Comparison of ENCODE assay signal across 8 mouse cellular contexts in the genomic region with DNA sequence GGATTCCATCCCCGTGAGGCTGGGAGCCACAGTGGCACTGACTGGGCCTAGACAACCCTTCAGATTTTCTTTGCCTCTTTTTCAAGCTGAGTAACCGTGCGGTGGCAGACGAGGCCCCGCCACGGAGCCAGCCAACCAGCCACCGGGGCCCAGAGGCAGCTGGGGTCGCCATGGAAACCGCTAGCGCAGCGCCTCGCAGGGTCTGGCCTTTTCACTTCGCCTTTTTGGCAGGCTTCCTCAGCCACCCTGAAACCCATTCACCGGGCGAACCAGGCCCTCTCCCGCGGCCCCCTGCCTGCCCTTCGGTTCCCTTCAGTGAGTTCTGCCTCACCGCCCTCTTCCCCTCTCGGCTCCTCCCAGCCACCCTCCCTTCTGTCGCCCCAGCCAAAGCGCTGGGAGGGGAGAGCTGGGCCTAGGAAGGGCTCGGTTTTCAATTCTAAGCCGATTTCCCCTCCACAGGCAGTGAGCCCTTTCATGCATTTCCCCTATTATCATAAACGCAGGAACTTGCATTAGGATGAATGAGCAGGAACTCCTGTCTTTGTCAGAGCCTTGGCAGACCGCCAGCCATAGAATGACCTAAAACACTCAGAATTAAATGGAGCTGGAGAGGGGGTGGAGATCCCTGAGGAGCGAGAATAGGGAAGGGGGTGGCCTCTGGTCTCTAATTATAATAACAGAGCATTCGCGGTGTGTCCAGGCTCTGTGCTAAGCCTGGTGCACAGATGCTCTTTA.
DNase-seq lines count a peak whose midpoint lies in the region; ATAC-seq and TF ChIP-seq lines count a peak whose summit lies in the region.

No protein-coding gene starts in this region.

- under 1% methylated on average over 27 of the region's 29 CpGs for WGBS in embryonic facial prominence, embryonic 12.5 days
- 1% methylated on average over 29 of the region's 29 CpGs for WGBS in heart, adult 2 months
- WGBS in kidney, adult 2 months = under 1% methylated on average over 29 of the region's 29 CpGs
- WGBS in limb, embryonic 14.5 days = 1% methylated on average over 28 of the region's 29 CpGs
- under 1% methylated on average over 27 of the region's 29 CpGs for WGBS in midbrain, embryonic 15.5 days

- H3K79me2 ChIP-seq in heart, adult 2 months (replicated peaks; ENCODE audit: control insufficient read depth, insufficient read depth, low read length) = no peaks in the 10 kb centered on the region

- H3K27me3 ChIP-seq in embryonic facial prominence, embryonic 12.5 days = no peaks in the 10 kb centered on the region
- no peaks in the 10 kb centered on the region for H3K27me3 ChIP-seq in heart, adult 2 months (ENCODE audit: control insufficient read depth, insufficient read depth, low read length)
- no peaks in the 10 kb centered on the region for H3K27me3 ChIP-seq in kidney, adult 2 months (replicated peaks; ENCODE audit: control insufficient read depth, insufficient read depth, low read length)
- H3K27me3 ChIP-seq in limb, embryonic 14.5 days (ENCODE audit: control insufficient read depth, insufficient read depth, low read length) = no peaks in the 10 kb centered on the region
- no peaks in the 10 kb centered on the region for H3K27me3 ChIP-seq in midbrain, embryonic 15.5 days (replicated peaks)

- H3K9ac ChIP-seq in embryonic facial prominence, embryonic 12.5 days = peak overlapping the region; percentile 48; the same call in 1 of the 2 replicates
- peak overlapping the region; percentile 80 for H3K9ac ChIP-seq in heart, adult 2 months (ENCODE audit: low read depth, low read length)
- H3K9ac ChIP-seq in limb, embryonic 14.5 days (ENCODE audit: low read depth, low read length, severe bottlenecking) = peak overlapping the region; percentile 48
- peak overlapping the region; percentile 27 for H3K9ac ChIP-seq in midbrain, embryonic 15.5 days

- no peaks in the 10 kb centered on the region for H3K36me3 ChIP-seq in embryonic facial prominence, embryonic 12.5 days
- H3K36me3 ChIP-seq in heart, adult 2 months (ENCODE audit: control insufficient read depth, insufficient read depth, low read length) = peaks cover 7% of the 10 kb centered on the region
- H3K36me3 ChIP-seq in kidney, adult 2 months (ENCODE audit: control insufficient read depth, insufficient read depth, low read length) = no peaks in the 10 kb centered on the region
- H3K36me3 ChIP-seq in limb, embryonic 14.5 days (ENCODE audit: control insufficient read depth, insufficient read depth, low read length) = no peaks in the 10 kb centered on the region
- H3K36me3 ChIP-seq in midbrain, embryonic 15.5 days (replicated peaks) = no peaks in the 10 kb centered on the region

- peak; percentile 86 for TF ChIP-seq EP300 in heart, adult 2 months (IDR thresholded peaks at IDR 0.05; ENCODE audit: insufficient read depth, low read depth, low read length)

- peak overlapping the region; percentile 23; the same call in 1 of the 2 replicates for H3K4me3 ChIP-seq in embryonic facial prominence, embryonic 12.5 days
- H3K4me3 ChIP-seq in heart, adult 2 months = peak overlapping the region; percentile 47
- peak overlapping the region; percentile 10 for H3K4me3 ChIP-seq in kidney, adult 2 months (ENCODE audit: insufficient read depth, low read depth, low read length)
- peak overlapping the region; percentile 22 for H3K4me3 ChIP-seq in limb, embryonic 14.5 days (replicated peaks; ENCODE audit: low read length)
- H3K4me3 ChIP-seq in midbrain, embryonic 15.5 days = peak overlapping the region; percentile 13

- peak; percentile 90 for ATAC-seq in embryonic facial prominence, embryonic 12.5 days (ENCODE audit: insufficient number of reproducible peaks, insufficient read depth, low FRiP score, low TSS enrichment)
- peak; percentile 89 for ATAC-seq in limb, embryonic 14.5 days (ENCODE audit: low FRiP score, low read depth)
- peak; percentile 92 for ATAC-seq in midbrain, embryonic 15.5 days (replicated peaks)

- DNase-seq in 3134 (ENCODE audit: extremely low read depth, insufficient read length, low spot score) = peak; percentile 90
- peak; percentile 95 for DNase-seq in adrenal gland, postnatal 14 days
- DNase-seq in heart, adult 2 months = peak; percentile 91 to 94
- DNase-seq in kidney, adult 2 months = peak; percentile 98
- DNase-seq in limb, embryonic 14.5 days (ENCODE audit: low spot score) = peak; percentile 95
- peak; percentile 84 to 90 for DNase-seq in spleen, adult 18-20 months

- H3K4me1 ChIP-seq in embryonic facial prominence, embryonic 12.5 days = peaks cover 51% of the 10 kb centered on the region
- peaks cover 22% of the 10 kb centered on the region for H3K4me1 ChIP-seq in heart, adult 2 months (ENCODE audit: control insufficient read depth, insufficient read depth, low read length)
- peaks cover 33% of the 10 kb centered on the region for H3K4me1 ChIP-seq in kidney, adult 2 months (ENCODE audit: control insufficient read depth, insufficient read depth, low read length)
- peaks cover 40% of the 10 kb centered on the region for H3K4me1 ChIP-seq in limb, embryonic 14.5 days (ENCODE audit: control insufficient read depth, insufficient read depth, low read length)
- peaks cover 57% of the 10 kb centered on the region for H3K4me1 ChIP-seq in midbrain, embryonic 15.5 days

- H3K9me3 ChIP-seq in embryonic facial prominence, embryonic 12.5 days = no peaks in the 10 kb centered on the region
- H3K9me3 ChIP-seq in limb, embryonic 14.5 days (ENCODE audit: control insufficient read depth, low read length) = no peaks in the 10 kb centered on the region
- H3K9me3 ChIP-seq in midbrain, embryonic 15.5 days = no peaks in the 10 kb centered on the region

- TF ChIP-seq POLR2A in heart, adult 2 months (IDR thresholded peaks at IDR 0.05; ENCODE audit: insufficient read depth, low read depth, low read length) = peak; percentile 65
- TF ChIP-seq POLR2A in kidney, adult 2 months (IDR thresholded peaks at IDR 0.05; ENCODE audit: low read depth, low read length) = no peak
- no peak for TF ChIP-seq POLR2A in limb, embryonic 14.5 days (IDR thresholded peaks at IDR 0.05; ENCODE audit: borderline replicate concordance, extremely low read depth, insufficient read depth, insufficient read length)

- peak; percentile 50 for TF ChIP-seq CTCF in heart, adult 2 months (IDR thresholded peaks at IDR 0.05)
- no peak for TF ChIP-seq CTCF in kidney, adult 2 months (conservative IDR thresholded peaks at IDR 0.05; ENCODE audit: insufficient read depth, insufficient read length, low read depth, low read length)

- intact Hi-C loops in heart, adult 2 months (cut with DNase I) = loop anchor here (1.0 kb wide), 2 partner anchors 23 to 60 kb away; a partner anchor contains a TSS

- H3K27ac ChIP-seq in embryonic facial prominence, embryonic 12.5 days = peak overlapping the region; percentile 99
- peak overlapping the region; percentile 95 for H3K27ac ChIP-seq in heart, adult 2 months
- H3K27ac ChIP-seq in kidney, adult 2 months (ENCODE audit: insufficient read depth, low read depth, low read length) = peak overlapping the region; percentile 85
- H3K27ac ChIP-seq in limb, embryonic 14.5 days (replicated peaks; ENCODE audit: low read depth, low read length) = peak overlapping the region; percentile 91
- peak overlapping the region; percentile 96 for H3K27ac ChIP-seq in midbrain, embryonic 15.5 days

- H3K4me2 ChIP-seq in embryonic facial prominence, embryonic 12.5 days (replicated peaks) = peak overlapping the region; percentile 47
- peak overlapping the region; percentile 42 for H3K4me2 ChIP-seq in limb, embryonic 14.5 days (replicated peaks; ENCODE audit: low read depth, low read length, severe bottlenecking)
- peak overlapping the region; percentile 42 for H3K4me2 ChIP-seq in midbrain, embryonic 15.5 days

Comparison
In these comparisons a context has a peak if more than half of its experiments do, and no peak if none do; other contexts are left out.
1. Peak in every context shown above with its lines: DNase-seq, ATAC-seq, H3K4me3 ChIP-seq and H3K27ac ChIP-seq.
2. H3K9ac ChIP-seq: peak in every context shown above with its lines; median percentile 80 in heart, adult 2 months; 48 in embryonic facial prominence, embryonic 12.5 days; 48 in limb, embryonic 14.5 days; 27 in midbrain, embryonic 15.5 days.